Mouse (Mus musculus) kidney, postnatal 25 days (tissue): ENCODE measurements around the gene Cx3cr1.
A peak's percentile ranks its signal among the peaks of the same experiment; 100 is the strongest.

ENCODE experiments used
- DNase-seq, 2 experiments: peaks; one replicate each; pipeline ENCODE4 v3.0.0; 2021; ENCODE audit warnings: mixed read lengths in 2 of 2

The Cx3cr1 gene

GRCm38 (mm10) chr9:119973281-119973680 lies 96.4 kb downstream of the Cx3cr1 start:
- DNase-seq: peak in 1 of 2 experiments; percentile 36

- peak in 1 of 2 experiments; percentile 50 for DNase-seq
Measured at GRCm38 (mm10) chr9:119972582-119972981, 97.1 kb downstream of the Cx3cr1 start.

GRCm38 (mm10) chr9:119972166-119972565 lies 97.5 kb downstream of the Cx3cr1 start:
- peak in 1 of 2 experiments; percentile 36 for DNase-seq

- DNase-seq: peak; percentile 76 to 78
Measured at GRCm38 (mm10) chr9:119970763-119971656, 98.7 kb downstream of the Cx3cr1 start.

GRCm38 (mm10) chr9:119970221-119970620 lies 99.5 kb downstream of the Cx3cr1 start:
- peak; percentile 83 to 86 for DNase-seq

- no peak for DNase-seq
Measured at GRCm38 (mm10) chr9:119969811-119970210, 99.9 kb downstream of the Cx3cr1 start.

- peak in 1 of 2 experiments; percentile 30 for DNase-seq
Measured at GRCm38 (mm10) chr9:119966221-119966910, 103.3 kb downstream of the Cx3cr1 start.

- DNase-seq: peak; percentile 71 to 86
Measured at GRCm38 (mm10) chr9:119965186-119965585, 104.5 kb downstream of the Cx3cr1 start.

- peak; percentile 32 to 81 for DNase-seq
Measured at GRCm38 (mm10) chr9:119964206-119964605, 105.5 kb downstream of the Cx3cr1 start.

GRCm38 (mm10) chr9:119962987-119963667 lies 106.6 kb downstream of the Cx3cr1 start:
- DNase-seq: peak; percentile 86 to 89

GRCm38 (mm10) chr9:119962216-119962615 lies 107.5 kb downstream of the Cx3cr1 start:
- DNase-seq: no peak

GRCm38 (mm10) chr9:119958835-119959234 lies 110.8 kb downstream of the Cx3cr1 start:
- no peak for DNase-seq

GRCm38 (mm10) chr9:119951388-119951787 lies 118.3 kb downstream of the Cx3cr1 start:
- DNase-seq: no peak

- DNase-seq: no peak
Measured at GRCm38 (mm10) chr9:119950434-119950833, 119.2 kb downstream of the Cx3cr1 start.

GRCm38 (mm10) chr9:119948804-119949203 lies 120.9 kb downstream of the Cx3cr1 start:
- DNase-seq: no peak

GRCm38 (mm10) chr9:119945173-119945900 lies 124.3 kb downstream of the Cx3cr1 start:
- no peak for DNase-seq

GRCm38 (mm10) chr9:119943326-119943725 lies 126.4 kb downstream of the Cx3cr1 start:
- DNase-seq: no peak

GRCm38 (mm10) chr9:119941861-119942260 lies 127.8 kb downstream of the Cx3cr1 start:
- no peak for DNase-seq

- no peak for DNase-seq
Measured at GRCm38 (mm10) chr9:119941407-119941806, 128.3 kb downstream of the Cx3cr1 start.

- DNase-seq: no peak
Measured at GRCm38 (mm10) chr9:119939646-119940045, 130.0 kb downstream of the Cx3cr1 start.

GRCm38 (mm10) chr9:119938496-119938895 lies 131.2 kb downstream of the Cx3cr1 start:
- DNase-seq: no peak

- peak; percentile 97 to 98 for DNase-seq
Measured at GRCm38 (mm10) chr9:119937005-119937773, 132.5 kb downstream of the Cx3cr1 start, which contains the start of the genes Gorasp1 and Ttc21a. Gene Gorasp1 (minus strand): TSS chr9:119937565. Gene Ttc21a (plus strand): TSS chr9:119937606.
